Mouse (Mus musculus) adrenal gland, postnatal 10 days (tissue): ENCODE data around the gene Zscan10. TPM values are rescaled to one million over a fixed set of nuclear protein-coding genes. Genes with fewer than 3 reads are reported as not detected.

Experiments used
- DNase-seq: peaks from one replicate; pipeline ENCODE4 v3.0.0; 2021; ENCODE audit warnings: mixed read lengths
- long read RNA-seq, 2 experiments: library from polyadenylated mRNA; stranded (forward); transcript quantifications; one replicate each; pipeline ENCODE4 v2.0.0; 2021
- total RNA-seq, 2 experiments: library from RNA; stranded (reverse); gene quantifications; 2 replicates each; pipeline ENCODE4 v1.2.3; 2021

Gene Zscan10
- not detected for total RNA-seq
- long read RNA-seq, experiment 1 = 0 reads
- long read RNA-seq, experiment 2 = 0 reads

GRCm38 (mm10) chr17:23600641-23601622 is at the start of gene Zscan10:
TSS of gene Zscan10 (plus strand) at chr17:23600856.
- no peak for DNase-seq

- no peak for DNase-seq
These were observed 49.8 kb upstream of the Zscan10 start for GRCm38 (mm10) chr17:23550856-23551255.

GRCm38 (mm10) chr17:23551416-23551815 is 49.2 kb upstream of the Zscan10 start:
- no peak for DNase-seq

GRCm38 (mm10) chr17:23551963-23552362 is 48.7 kb upstream of the Zscan10 start:
- no peak for DNase-seq

GRCm38 (mm10) chr17:23552896-23553633 is 47.6 kb upstream of the Zscan10 start:
- DNase-seq = peak; percentile 53

- DNase-seq = peak; percentile 66
These were observed 47.0 kb upstream of the Zscan10 start for GRCm38 (mm10) chr17:23553634-23554120.

GRCm38 (mm10) chr17:23554321-23554720 is 46.3 kb upstream of the Zscan10 start:
- DNase-seq = no peak

GRCm38 (mm10) chr17:23555243-23555916 is 45.3 kb upstream of the Zscan10 start:
- no peak for DNase-seq

GRCm38 (mm10) chr17:23559767-23560166 is 40.9 kb upstream of the Zscan10 start:
- peak; percentile 80 for DNase-seq

GRCm38 (mm10) chr17:23563595-23564367 is 36.9 kb upstream of the Zscan10 start, which contains the start of gene Zfp213:
TSS of gene Zfp213 (minus strand) at chr17:23564238.
- DNase-seq = peak; percentile 97

GRCm38 (mm10) chr17:23564368-23564715 is 36.3 kb upstream of the Zscan10 start:
- no peak for DNase-seq

- no peak for DNase-seq
These were observed 33.9 kb upstream of the Zscan10 start for GRCm38 (mm10) chr17:23566787-23567186.

- DNase-seq = no peak
These were observed 32.3 kb upstream of the Zscan10 start for GRCm38 (mm10) chr17:23568370-23568769.

GRCm38 (mm10) chr17:23570017-23570416 is 30.6 kb upstream of the Zscan10 start:
- DNase-seq = peak; percentile 59

- DNase-seq = no peak
These were observed 29.6 kb upstream of the Zscan10 start for GRCm38 (mm10) chr17:23571084-23571483.

GRCm38 (mm10) chr17:23572059-23572458 is 28.6 kb upstream of the Zscan10 start:
- no peak for DNase-seq

- no peak for DNase-seq
These were observed 26.5 kb upstream of the Zscan10 start for GRCm38 (mm10) chr17:23574130-23574529.

- DNase-seq = no peak
These were observed 24.6 kb upstream of the Zscan10 start for GRCm38 (mm10) chr17:23575951-23576552.

GRCm38 (mm10) chr17:23584786-23585185 is 15.9 kb upstream of the Zscan10 start:
- peak; percentile 34 for DNase-seq

GRCm38 (mm10) chr17:23585721-23586491 is 14.8 kb upstream of the Zscan10 start:
- peak; percentile 75 for DNase-seq
